Mouse (Mus musculus): ENCODE measurements around the gene Pln. TPM values are rescaled to one million over a fixed set of nuclear protein-coding genes. Genes with fewer than 3 reads are reported as not detected.

Gene Pln
- total RNA-seq (2021) = 0.27 TPM in 1 of 2 replicates, not detected in the other
- long read RNA-seq = 0 reads

- DNase-seq = no peak
Observed at GRCm38 (mm10) chr10:53337162-53337923, at the start of gene Pln. Pln (plus strand) TSS chr10:53337667.

GRCm38 (mm10) chr10:53305867-53306266, 31.6 kb upstream of the Pln start:
- DNase-seq = no peak

GRCm38 (mm10) chr10:53306674-53307073, 30.8 kb upstream of the Pln start:
- DNase-seq = no peak

- DNase-seq = no peak
Observed at GRCm38 (mm10) chr10:53323367-53323766, 14.1 kb upstream of the Pln start.

- DNase-seq = no peak
Observed at GRCm38 (mm10) chr10:53324663-53325062, 12.8 kb upstream of the Pln start.

- no peak for DNase-seq
Observed at GRCm38 (mm10) chr10:53326367-53326766, 11.1 kb upstream of the Pln start.

GRCm38 (mm10) chr10:53329257-53329656, 8.2 kb upstream of the Pln start:
- no peak for DNase-seq

GRCm38 (mm10) chr10:53332752-53333151, 4.7 kb upstream of the Pln start:
- no peak for DNase-seq

- no peak for DNase-seq
Observed at GRCm38 (mm10) chr10:53335266-53335665, 2.2 kb upstream of the Pln start.

GRCm38 (mm10) chr10:53335974-53336373, 1.5 kb upstream of the Pln start:
- DNase-seq = no peak

GRCm38 (mm10) chr10:53339045-53339444, 1.6 kb downstream of the Pln start:
- no peak for DNase-seq

- DNase-seq = no peak
Observed at GRCm38 (mm10) chr10:53341288-53341965, 4.0 kb downstream of the Pln start.

- no peak for DNase-seq
Observed at GRCm38 (mm10) chr10:53342166-53342728, 4.8 kb downstream of the Pln start.

GRCm38 (mm10) chr10:53343384-53343783, 5.9 kb downstream of the Pln start:
- no peak for DNase-seq

GRCm38 (mm10) chr10:53343865-53344264, 6.4 kb downstream of the Pln start:
- DNase-seq = no peak

GRCm38 (mm10) chr10:53345508-53345907, 8.0 kb downstream of the Pln start:
- DNase-seq = no peak

GRCm38 (mm10) chr10:53346506-53346905, 9.0 kb downstream of the Pln start:
- DNase-seq = peak; percentile 25

GRCm38 (mm10) chr10:53346916-53347315, 9.4 kb downstream of the Pln start:
- DNase-seq = no peak

- no peak for DNase-seq
Observed at GRCm38 (mm10) chr10:53347787-53348755, 10.6 kb downstream of the Pln start.

- no peak for DNase-seq
Observed at GRCm38 (mm10) chr10:53349254-53349653, 11.8 kb downstream of the Pln start.

GRCm38 (mm10) chr10:53353665-53354064, 16.2 kb downstream of the Pln start:
- DNase-seq = no peak

GRCm38 (mm10) chr10:53359016-53359415, 21.5 kb downstream of the Pln start:
- no peak for DNase-seq

Measured in adrenal gland, postnatal 25 days (tissue).